Mouse (Mus musculus) megakaryocyte, adult 5-6 weeks (primary cell): ENCODE measurements around the gene Zbtb8a. TPM values are rescaled to one million over a fixed set of nuclear protein-coding genes. Genes with fewer than 3 reads are reported as not detected.
"Not testable (repeated sequence)": the region's sequence is repeated elsewhere in the genome, so short reads cannot be mapped to it uniquely, and the experiment has no call there.

ENCODE experiments used
- ATAC-seq: 2 replicates; pipeline ENCODE4 v1.8.0; 2016; ENCODE audit warnings: mild to moderate bottlenecking, inconsistent platforms; ENCODE audit not compliant: poor library complexity, severe bottlenecking
- total RNA-seq, 2 experiments: library from RNA; stranded (forward) in 1 of 2; stranded (reverse) in 1 of 2; fragments of 153-499, 151-499 nt in 1 of 2; fragments of 221-1000, 200-1000 nt in 1 of 2; gene quantifications; 2 replicates each; pipeline versions ENCODE4 v1.2.3 to v1.2.4; 2015 to 2017

Zbtb8a gene
- total RNA-seq (2015) (3.0 and 3.3 TPM in 2 replicates), total RNA-seq (2017) (9.3 and 9.4 TPM in 2 replicates)

GRCm38 (mm10) chr4:129377601-129378390 is at the start of gene Zbtb8a:
Gene Zbtb8a (minus strand): TSS chr4:129378116.
- ATAC-seq: peak; percentile 53

- no peak for ATAC-seq
Measured at GRCm38 (mm10) chr4:129418321-129418720, 40.4 kb upstream of the Zbtb8a start.

GRCm38 (mm10) chr4:129416478-129416877 is 38.6 kb upstream of the Zbtb8a start:
- no peak for ATAC-seq

- no peak for ATAC-seq
Measured at GRCm38 (mm10) chr4:129415892-129416291, 38.0 kb upstream of the Zbtb8a start.

GRCm38 (mm10) chr4:129410991-129411390 is 33.1 kb upstream of the Zbtb8a start:
- ATAC-seq: no peak

GRCm38 (mm10) chr4:129410532-129410931 is 32.6 kb upstream of the Zbtb8a start:
- ATAC-seq: not testable (repeated sequence)

GRCm38 (mm10) chr4:129406447-129406846 is 28.5 kb upstream of the Zbtb8a start:
- ATAC-seq: peak; percentile 87

- ATAC-seq: no peak
Measured at GRCm38 (mm10) chr4:129399813-129400212, 21.9 kb upstream of the Zbtb8a start.

- ATAC-seq: no peak
Measured at GRCm38 (mm10) chr4:129396960-129397359, 19.0 kb upstream of the Zbtb8a start.

- ATAC-seq: peak; percentile 49; the same call in 1 of the 2 replicates
Measured at GRCm38 (mm10) chr4:129394089-129394870, 16.4 kb upstream of the Zbtb8a start.

GRCm38 (mm10) chr4:129390936-129391557 is 13.1 kb upstream of the Zbtb8a start:
- ATAC-seq: no peak

- no peak for ATAC-seq
Measured at GRCm38 (mm10) chr4:129390216-129390743, 12.4 kb upstream of the Zbtb8a start.

- ATAC-seq: no peak
Measured at GRCm38 (mm10) chr4:129388404-129388803, 10.5 kb upstream of the Zbtb8a start.

GRCm38 (mm10) chr4:129386989-129387388 is 9.1 kb upstream of the Zbtb8a start:
- ATAC-seq: no peak

- no peak for ATAC-seq
Measured at GRCm38 (mm10) chr4:129386269-129386946, 8.5 kb upstream of the Zbtb8a start.

GRCm38 (mm10) chr4:129385685-129386084 is 7.8 kb upstream of the Zbtb8a start:
- 0 out of 2 replicates have a peak, but pooled peaks have one; percentile 7 for ATAC-seq

- ATAC-seq: no peak
Measured at GRCm38 (mm10) chr4:129384440-129384839, 6.5 kb upstream of the Zbtb8a start.

GRCm38 (mm10) chr4:129383586-129383985 is 5.7 kb upstream of the Zbtb8a start:
- ATAC-seq: no peak

- no peak for ATAC-seq
Measured at GRCm38 (mm10) chr4:129382488-129382887, 4.6 kb upstream of the Zbtb8a start.

GRCm38 (mm10) chr4:129382029-129382428 is 4.1 kb upstream of the Zbtb8a start:
- no peak for ATAC-seq
